Mouse (Mus musculus): Measurements from ENCODE around the gene Vav2. TPM values are rescaled to one million over a fixed set of nuclear protein-coding genes. Genes with fewer than 3 reads are reported as not detected.

The Vav2 gene
- polyA plus RNA-seq, 1 experiment = 4.5 TPM

- TF ChIP-seq GATA1 (IDR thresholded peaks at IDR 0.05; ENCODE audit: low read length) = no peak
Measured at GRCm38 (mm10) chr2:27450226-27450625, 23.4 kb upstream of the Vav2 start.

GRCm38 (mm10) chr2:27447782-27448181 is 20.9 kb upstream of the Vav2 start:
- no peak for TF ChIP-seq GATA1 (IDR thresholded peaks at IDR 0.05; ENCODE audit: low read length)

- no peak for TF ChIP-seq GATA1 (IDR thresholded peaks at IDR 0.05; ENCODE audit: low read length)
Measured at GRCm38 (mm10) chr2:27446812-27447211, 20.0 kb upstream of the Vav2 start.

- TF ChIP-seq GATA1 (IDR thresholded peaks at IDR 0.05; ENCODE audit: low read length) = no peak
Measured at GRCm38 (mm10) chr2:27445910-27446309, 19.1 kb upstream of the Vav2 start.

- TF ChIP-seq GATA1 (IDR thresholded peaks at IDR 0.05; ENCODE audit: low read length) = no peak
Measured at GRCm38 (mm10) chr2:27443450-27443708, 16.5 kb upstream of the Vav2 start.

- no peak for TF ChIP-seq GATA1 (IDR thresholded peaks at IDR 0.05; ENCODE audit: low read length)
Measured at GRCm38 (mm10) chr2:27442708-27443449, 16.0 kb upstream of the Vav2 start.

GRCm38 (mm10) chr2:27441767-27442707 is 15.2 kb upstream of the Vav2 start, which contains the start of gene Brd3os:
Brd3os (plus strand) TSS chr2:27442324.
- no peak for TF ChIP-seq GATA1 (IDR thresholded peaks at IDR 0.05; ENCODE audit: low read length)

GRCm38 (mm10) chr2:27438281-27438680 is 11.4 kb upstream of the Vav2 start:
- TF ChIP-seq GATA1 (IDR thresholded peaks at IDR 0.05; ENCODE audit: low read length) = no peak

GRCm38 (mm10) chr2:27437876-27438275 is 11.0 kb upstream of the Vav2 start:
- no peak for TF ChIP-seq GATA1 (IDR thresholded peaks at IDR 0.05; ENCODE audit: low read length)

GRCm38 (mm10) chr2:27432599-27432998 is 5.8 kb upstream of the Vav2 start:
- no peak for TF ChIP-seq GATA1 (IDR thresholded peaks at IDR 0.05; ENCODE audit: low read length)

- no peak for TF ChIP-seq GATA1 (IDR thresholded peaks at IDR 0.05; ENCODE audit: low read length)
Measured at GRCm38 (mm10) chr2:27430621-27431020, 3.8 kb upstream of the Vav2 start.

GRCm38 (mm10) chr2:27428071-27428470 is 1.2 kb upstream of the Vav2 start:
- no peak for TF ChIP-seq GATA1 (IDR thresholded peaks at IDR 0.05; ENCODE audit: low read length)

- no peak for TF ChIP-seq GATA1 (IDR thresholded peaks at IDR 0.05; ENCODE audit: low read length)
Measured at GRCm38 (mm10) chr2:27426406-27426854, 403 bp downstream of the Vav2 start.

- no peak for TF ChIP-seq GATA1 (IDR thresholded peaks at IDR 0.05; ENCODE audit: low read length)
Measured at GRCm38 (mm10) chr2:27425751-27426405, 955 bp downstream of the Vav2 start.

- TF ChIP-seq GATA1 (IDR thresholded peaks at IDR 0.05; ENCODE audit: low read length) = no peak
Measured at GRCm38 (mm10) chr2:27425161-27425611, 1.6 kb downstream of the Vav2 start.

GRCm38 (mm10) chr2:27423596-27423995 is 3.2 kb downstream of the Vav2 start:
- TF ChIP-seq GATA1 (IDR thresholded peaks at IDR 0.05; ENCODE audit: low read length) = no peak
